16 mouse cellular contexts compared by ENCODE assay signal in genomic region chr3:133809007-133809552, GRCm38 (mm10).
"Had no signal": no experiment of that assay in that cellular context is flagged by ENCODE, and none has a peak within 500 bp of the region (broad histone marks: within the 10 kb centered on the region; RNA-seq: fewer than 3 reads in every experiment).

No protein-coding gene starts in this region.

- H3K9ac ChIP-seq: liver, embryonic 13.5 days; neural tube, embryonic 12.5 days; neural tube, embryonic 15.5 days had no signal

- H3K4me3 ChIP-seq: liver, embryonic 13.5 days; neural tube, embryonic 12.5 days; neural tube, embryonic 15.5 days had no signal

- H3K36me3 ChIP-seq: liver, embryonic 13.5 days; neural tube, embryonic 12.5 days; neural tube, embryonic 15.5 days had no signal

- H3K9me3 ChIP-seq: liver, embryonic 13.5 days; neural tube, embryonic 12.5 days; neural tube, embryonic 15.5 days had no signal

- H3K4me2 ChIP-seq: liver, embryonic 13.5 days; midbrain, embryonic 11.5 days; neural tube, embryonic 12.5 days; neural tube, embryonic 15.5 days had no signal

- DNase-seq: kidney, adult 9 months; kidney, postnatal 14 days; kidney, postnatal 4 days; liver, embryonic 13.5 days; lung, adult 2 months; lung, postnatal 14 days; lung, postnatal 4 days; midbrain, embryonic 14.5 days; right cerebral cortex, adult 18-20 months; right cerebral cortex, postnatal 14 days; right cerebral cortex, postnatal 4 days; thymus, adult 18-20 months; thymus, postnatal 36 days had no signal

- H3K4me1 ChIP-seq: liver, embryonic 13.5 days; neural tube, embryonic 12.5 days; neural tube, embryonic 15.5 days had no signal

- H3K27me3 ChIP-seq: liver, embryonic 13.5 days; neural tube, embryonic 12.5 days; neural tube, embryonic 15.5 days had no signal

- H3K27ac ChIP-seq: liver, embryonic 13.5 days; neural tube, embryonic 12.5 days; neural tube, embryonic 15.5 days had no signal
